Mouse (Mus musculus): ENCODE data around the gene Fut8.

- TF ChIP-seq CTCF (conservative IDR thresholded peaks at IDR 0.05; ENCODE audit: low read length) (no peak), POU5F1 (IDR thresholded peaks at IDR 0.05; ENCODE audit: borderline replicate concordance, low read length) (no peak), NANOG (IDR thresholded peaks at IDR 0.05; ENCODE audit: borderline replicate concordance, low read length) (no peak)
Measured at GRCm38 (mm10) chr12:77481153-77481552, 243.2 kb downstream of the Fut8 start.
